Mouse (Mus musculus) T-helper 1 cell (primary cell): ENCODE results near the gene C1ql1.

Experiments used
- in situ Hi-C: fragments of 300-600 bp; cut with MboI, MseI; formaldehyde crosslinking; loops from one replicate; pipeline ENCODE4 v1.15.1; 2025; ENCODE audit warnings: high pct_unique_total_duplicates

C1ql1 gene

DNA sequence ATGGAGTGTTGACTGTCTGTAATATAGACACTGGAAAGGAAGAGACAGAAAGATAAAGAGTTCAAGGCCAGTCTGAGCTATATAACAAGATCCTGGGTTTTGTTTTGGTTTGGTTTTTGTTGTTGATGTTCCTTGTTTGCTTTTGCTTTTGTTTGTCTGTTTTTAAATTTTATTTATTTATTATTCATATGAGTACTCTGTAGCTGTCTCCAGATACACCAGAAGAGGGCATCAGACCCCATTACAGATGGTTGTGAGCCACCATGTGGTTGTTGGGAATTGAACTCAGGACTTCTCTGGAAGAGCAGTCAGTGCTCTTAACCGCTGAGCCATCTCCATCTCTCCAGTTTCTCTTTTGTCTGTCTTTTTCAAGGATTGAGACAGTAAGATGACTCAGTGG is 12.4 kb upstream of the C1ql1 start:
- in situ Hi-C loops = no loop called here

DNA sequence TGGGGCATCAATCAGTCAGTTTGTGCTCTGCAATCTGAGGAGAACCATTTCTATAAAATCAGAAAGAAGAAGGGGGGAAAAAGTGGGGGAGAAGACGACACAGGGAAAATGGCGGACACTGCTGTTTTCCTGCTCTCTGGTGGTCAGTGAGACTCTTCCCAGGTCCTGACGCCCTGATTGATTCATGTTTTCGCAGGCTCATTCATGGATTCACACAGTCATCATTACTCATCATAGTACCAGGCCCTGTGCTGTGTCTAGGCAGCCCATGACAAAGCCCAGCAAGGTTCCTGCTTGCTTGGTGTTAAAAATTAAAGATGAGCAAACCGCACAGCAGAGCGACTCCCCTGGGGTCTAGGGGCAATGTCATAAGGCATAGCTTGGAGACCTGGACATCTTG is 11.9 kb upstream of the C1ql1 start:
- in situ Hi-C loops = no loop called here

DNA sequence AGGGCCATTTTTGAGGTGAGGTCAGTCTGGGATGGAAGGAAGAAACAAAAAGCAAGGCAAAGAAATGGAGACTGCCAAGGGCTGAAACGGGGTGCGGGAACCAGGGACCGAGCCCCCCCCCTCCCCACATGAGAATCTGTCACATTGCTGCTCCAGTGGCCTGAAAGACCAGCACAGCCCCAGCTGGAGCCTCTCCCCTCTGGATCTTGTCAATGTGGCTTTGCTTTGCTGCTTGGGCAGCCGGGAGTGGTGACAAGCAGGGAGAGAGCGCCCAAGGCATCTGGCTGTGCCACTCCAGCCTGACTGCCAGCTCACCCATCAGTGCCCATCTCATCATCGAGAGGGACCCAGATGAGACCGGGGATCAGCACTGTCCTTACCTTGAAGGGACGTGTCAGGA is 11.2 kb upstream of the C1ql1 start:
- in situ Hi-C loops = no loop called here

- in situ Hi-C loops = no loop called here
Observed at GRCm38 (mm10) chr11:102956962-102957614, 10.6 kb upstream of the C1ql1 start.

DNA sequence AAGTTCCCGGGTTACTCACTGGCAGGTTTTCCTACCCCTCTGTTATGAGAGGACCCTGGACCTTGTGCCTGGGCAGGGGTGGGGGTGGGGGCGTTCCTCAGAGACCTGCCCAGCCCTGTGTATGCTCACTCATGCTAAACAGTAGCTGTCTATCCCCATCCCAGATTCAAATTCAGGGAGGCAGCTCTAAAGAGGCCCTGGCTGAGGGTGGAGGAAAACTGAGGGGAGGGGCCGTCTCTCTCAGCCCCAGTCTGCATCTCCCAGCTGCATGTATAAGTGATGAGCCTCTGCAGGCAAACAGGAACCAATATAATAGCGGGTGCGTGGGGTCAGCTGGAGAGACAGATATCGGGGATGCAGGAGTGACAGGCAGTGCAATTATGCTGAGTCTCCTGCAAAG is 6.4 kb upstream of the C1ql1 start:
- in situ Hi-C loops = no loop called here

- in situ Hi-C loops = no loop called here
Observed at GRCm38 (mm10) chr11:102948043-102948961, 1.8 kb upstream of the C1ql1 start.

DNA sequence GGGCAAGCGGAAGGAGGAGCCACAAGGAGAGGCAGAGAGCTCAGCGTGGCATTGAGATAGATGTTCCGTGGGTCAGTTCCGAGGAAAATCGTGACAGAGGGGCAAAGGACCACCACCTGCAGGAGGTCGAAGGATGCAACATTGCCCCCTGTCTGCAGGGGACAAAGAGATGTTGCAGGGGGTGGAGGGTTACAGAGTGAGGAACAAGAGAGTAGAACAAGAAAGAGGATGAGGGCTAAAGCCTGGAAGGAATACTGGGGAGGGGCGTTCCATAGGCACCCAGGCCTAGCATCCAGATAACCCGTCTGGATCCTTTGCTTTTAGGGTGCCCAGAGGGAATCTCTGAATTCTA is 480 bp upstream of the C1ql1 start:
- in situ Hi-C loops = no loop called here

- in situ Hi-C loops = no loop called here
Observed at GRCm38 (mm10) chr11:102945306-102946264, 903 bp downstream of the C1ql1 start.

DNA sequence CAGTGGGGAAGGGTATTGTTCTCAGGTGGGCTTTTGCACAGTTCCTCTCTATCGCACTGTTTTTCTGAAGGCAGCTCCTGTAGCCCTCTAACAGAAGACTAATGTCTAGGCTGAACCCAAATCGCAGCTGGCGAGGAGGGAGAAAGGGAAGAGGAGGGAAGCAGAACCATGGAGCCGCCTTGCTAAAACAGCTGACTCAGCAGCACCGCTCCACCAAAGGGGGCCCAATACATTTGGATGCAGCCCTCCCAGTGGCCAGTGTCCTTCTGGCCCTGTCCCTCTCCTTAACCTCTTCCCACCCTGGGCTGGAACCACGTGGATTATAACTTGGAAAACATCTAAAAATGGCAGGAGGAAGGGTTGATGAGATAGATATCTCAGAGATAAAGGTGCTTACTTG is 5.3 kb downstream of the C1ql1 start:
- in situ Hi-C loops = no loop called here

- in situ Hi-C loops = no loop called here
Observed at GRCm38 (mm10) chr11:102939024-102939675, 7.3 kb downstream of the C1ql1 start.

DNA sequence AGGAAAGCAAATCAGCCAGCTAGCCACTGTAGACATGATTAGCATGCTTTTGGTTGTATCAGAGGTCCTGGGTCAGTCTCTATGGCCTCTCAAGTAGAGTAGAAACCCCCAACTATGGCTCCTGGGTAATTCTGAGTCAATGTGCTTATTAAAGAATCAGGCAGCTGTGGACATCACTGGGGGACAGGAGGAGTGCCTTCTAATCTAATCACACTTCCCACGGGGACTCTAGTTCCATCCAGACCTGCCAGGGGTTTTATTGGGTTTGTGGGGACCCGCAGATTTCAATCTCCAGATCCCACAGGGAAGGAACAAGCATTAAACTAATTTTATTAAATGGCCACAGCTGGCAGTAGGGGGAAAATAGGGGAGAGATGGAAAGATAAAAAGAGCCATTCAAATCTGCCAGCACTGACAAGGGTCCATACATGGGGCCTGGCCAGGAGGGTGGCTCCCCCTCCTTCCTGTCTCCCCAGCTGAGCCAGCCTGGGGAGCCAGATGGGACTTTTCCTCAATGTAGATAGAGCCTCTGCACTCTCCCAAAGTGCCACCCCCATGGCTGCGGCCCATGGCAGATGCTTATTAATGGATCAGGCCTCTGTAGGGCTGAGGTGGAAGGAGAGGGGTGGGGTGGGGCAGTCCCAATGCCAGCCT is 8.8 kb downstream of the C1ql1 start:
- in situ Hi-C loops = no loop called here

DNA sequence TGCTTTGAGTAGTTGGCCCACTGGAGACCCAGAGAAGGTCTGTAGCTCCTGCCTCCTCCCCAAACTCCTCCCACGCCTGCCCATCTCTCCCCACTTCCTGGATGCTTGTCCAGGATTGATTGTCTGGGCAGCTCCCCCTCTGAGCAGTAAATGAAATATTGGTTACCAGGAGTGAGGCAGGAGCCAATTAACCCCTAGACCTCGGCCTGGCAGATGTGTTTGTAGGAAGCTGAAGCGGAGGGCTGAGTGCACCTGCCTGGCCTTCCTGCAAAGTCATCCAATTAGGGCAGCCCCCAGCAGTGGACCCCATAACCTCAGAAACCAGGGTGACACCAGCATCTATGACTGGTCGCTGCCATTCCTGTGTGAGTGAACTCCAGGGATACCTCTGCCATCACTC is 10.2 kb downstream of the C1ql1 start:
- in situ Hi-C loops = no loop called here

DNA sequence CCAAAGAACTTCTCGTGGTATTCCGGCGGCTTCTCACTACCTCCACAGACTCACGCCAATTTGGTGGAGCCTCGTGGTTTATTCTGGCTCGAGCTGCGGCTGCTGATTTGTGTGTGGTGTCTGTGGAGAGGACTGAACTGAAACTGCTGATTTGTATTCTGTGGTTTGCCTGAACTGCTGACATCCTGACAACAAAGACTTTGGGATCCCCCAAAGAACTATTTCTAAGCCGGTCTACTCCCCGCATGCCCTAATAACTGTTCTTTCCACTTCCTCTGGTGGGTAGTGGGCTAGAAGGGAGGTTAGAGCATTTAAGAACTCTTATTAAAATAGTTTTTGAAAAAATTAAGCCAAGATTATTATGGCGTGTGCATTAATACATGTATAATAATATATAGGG is 15.8 kb downstream of the C1ql1 start:
- in situ Hi-C loops = no loop called here

GRCm38 (mm10) chr11:102925351-102925717 is 21.2 kb downstream of the C1ql1 start:
- in situ Hi-C loops = no loop called here

DNA sequence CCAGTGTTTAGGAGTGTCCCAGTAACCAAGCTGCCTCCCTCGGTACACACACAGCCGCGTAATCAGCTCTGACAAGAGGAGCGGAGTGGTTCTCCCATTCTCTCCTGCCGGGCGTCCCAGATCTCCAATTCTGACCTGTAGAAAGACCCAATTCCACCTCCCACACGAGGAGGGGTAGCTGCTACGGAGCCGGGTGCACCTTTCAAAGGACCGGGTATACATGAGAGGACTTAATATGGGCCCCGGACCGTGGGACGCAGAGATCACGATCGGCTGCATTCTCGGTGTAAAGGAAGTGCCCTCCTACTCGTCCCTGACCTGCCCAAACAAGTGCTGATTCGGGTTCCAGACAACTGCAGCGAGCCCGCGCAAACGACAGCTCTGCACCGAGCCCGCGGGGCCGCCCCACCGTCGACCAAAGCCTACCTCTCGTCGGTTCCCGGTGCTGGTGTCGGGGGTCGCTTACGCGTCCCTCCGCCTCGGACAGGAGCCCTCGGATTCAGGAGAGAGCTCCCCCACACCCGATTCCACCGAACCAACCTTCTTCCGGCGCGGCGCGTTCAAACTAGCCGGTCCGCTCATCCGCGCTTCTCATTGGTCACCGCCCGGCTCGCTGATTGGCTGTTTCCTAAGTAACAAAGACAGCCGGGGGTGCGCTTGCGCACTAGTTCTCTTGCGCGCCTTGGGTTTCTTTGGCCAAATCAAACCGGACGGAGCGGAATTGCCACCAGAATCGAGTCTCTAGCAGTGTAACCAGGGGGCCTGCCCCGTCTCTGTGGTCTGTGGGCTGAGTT is 21.7 kb downstream of the C1ql1 start, which contains the start of gene Kif18b:
Gene Kif18b (minus strand): TSS at position 568 of the 794 bp plus-strand sequence.
- in situ Hi-C loops = no loop called here

- in situ Hi-C loops = no loop called here
Observed at GRCm38 (mm10) chr11:102921491-102921890, 25.0 kb downstream of the C1ql1 start.

DNA sequence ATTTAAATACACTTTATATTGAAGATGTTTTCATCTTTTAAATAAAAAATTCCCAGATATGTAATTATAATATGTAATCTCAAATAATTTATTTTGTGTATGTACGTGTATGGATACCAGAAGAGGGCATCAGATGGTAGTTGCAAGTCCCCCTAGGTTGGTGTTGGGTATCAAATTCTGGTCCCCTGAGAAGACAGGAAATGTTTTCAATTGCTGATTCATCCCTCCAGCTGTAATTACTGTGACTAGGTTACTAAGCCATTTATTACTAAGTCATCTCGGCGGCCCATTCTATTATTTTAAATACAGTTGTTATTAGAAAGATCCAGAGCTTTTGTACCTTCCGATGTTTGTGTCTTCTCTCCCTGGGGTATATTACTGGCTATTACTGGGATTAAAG is 28.4 kb downstream of the C1ql1 start:
- in situ Hi-C loops = no loop called here

GRCm38 (mm10) chr11:102915380-102915779 is 31.1 kb downstream of the C1ql1 start:
- in situ Hi-C loops = no loop called here

- in situ Hi-C loops = no loop called here
Observed at GRCm38 (mm10) chr11:102911376-102911775, 35.1 kb downstream of the C1ql1 start.

DNA sequence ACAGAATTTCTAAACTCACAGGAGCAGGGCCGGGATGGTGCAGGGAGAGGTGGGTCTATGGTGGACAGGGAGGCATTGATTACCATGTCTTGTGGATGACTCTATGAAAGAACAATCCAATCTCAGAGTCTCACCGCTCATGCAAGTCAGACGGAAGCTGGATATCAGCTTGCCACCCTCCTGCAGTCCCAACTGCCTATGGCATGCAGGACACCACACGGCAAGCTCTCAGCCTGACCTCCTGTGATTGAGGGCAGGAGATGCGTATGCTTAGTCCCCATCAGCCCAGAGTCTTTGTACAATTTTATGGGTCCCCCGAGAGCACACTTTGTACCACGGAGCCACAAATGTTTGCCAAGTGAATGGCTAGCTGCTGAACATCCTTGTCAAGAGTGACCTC is 42.8 kb downstream of the C1ql1 start:
- in situ Hi-C loops = no loop called here
